Mouse (Mus musculus) Patski (cell line): ENCODE results near the gene Dnajc13. TPM values are rescaled to one million over a fixed set of nuclear protein-coding genes. Genes with fewer than 3 reads are reported as not detected.

Experiments used
- ATAC-seq: fragments of 100-300 bp; one replicate; pipeline ENCODE4 v1.8.0; 2021
- CTCF ChIA-PET: fragments of 350-600 bp; sonication (Branson Sonifier 250); formaldehyde crosslinking; loops from one replicate; lab custom pipeline; 2022; ENCODE audit warnings: inconsistent platforms; lab: Charles Lee
- POLR2A ChIA-PET: fragments of 350-600 bp; sonication (Branson Sonifier 250); formaldehyde crosslinking; loops from one replicate; lab custom pipeline; 2022; ENCODE audit warnings: antibody characterized with exemption, inconsistent platforms; lab: Charles Lee
- DNase-seq: peaks from one replicate; pipeline ENCODE4 v3.0.0-alpha.2; 2011; ENCODE audit warnings: low read depth, low spot score
- H3K27me3 ChIP-seq: fragments of 371-371 bp; one replicate; pipeline ENCODE4 v1.5.1; 2021
- CTCF ChIP-seq: fragments of 100-300 bp; IDR thresholded peaks from one replicate; pipeline ENCODE4 v1.5.1; 2021
- in situ Hi-C: fragments of 300-500 bp; cut with MboI; formaldehyde crosslinking; loops from 3 replicates; pipeline ENCODE4 v1.11.1; 2018; ENCODE audit warnings: low pct_unique_long_range_greater_than_20kb, mixed read lengths
- polyA plus RNA-seq: library from polyadenylated mRNA; unstranded; gene quantifications from one replicate; pipeline ENCODE4 v1.2.3, GENCODE M21; 2021

Gene Dnajc13
- polyA plus RNA-seq, 1 experiment from 2014 or later = 64.2 TPM

DNA sequence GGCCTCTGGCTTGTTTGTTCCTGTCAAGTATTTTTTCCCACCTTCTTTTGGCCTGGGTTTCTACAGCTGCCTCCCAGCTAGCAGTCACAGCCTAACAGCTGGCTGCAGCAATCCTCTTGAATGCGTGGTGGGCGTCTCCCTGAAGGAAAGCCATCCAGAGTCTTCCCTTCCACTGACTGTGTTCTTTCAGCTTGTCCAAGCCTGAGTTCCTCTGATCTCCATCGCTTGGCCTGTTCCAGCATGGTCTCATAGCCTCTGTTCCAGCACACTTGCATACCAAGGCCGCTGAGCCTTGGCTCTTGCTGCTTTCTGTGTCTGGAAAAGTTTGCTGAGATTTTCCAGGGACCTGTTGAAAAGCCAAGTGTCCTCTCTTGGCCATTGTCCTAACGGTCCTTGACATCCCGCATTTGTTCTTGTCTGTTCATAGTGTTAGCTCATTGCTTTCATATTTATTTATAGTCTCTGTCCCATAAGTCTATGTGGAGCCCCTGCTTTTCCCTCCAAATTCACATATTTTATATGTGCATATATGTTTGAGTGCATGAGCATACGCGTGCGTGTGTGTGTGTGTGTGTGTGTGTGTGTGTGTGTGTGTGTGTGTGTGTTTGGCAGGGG, 132.5 kb downstream of the Dnajc13 start:
- ChIA-PET CTCF (interaction anchor here (1.0 to 2.0 kb wide), 2 partner anchors 14 to 54 kb away, joined by 5 to 6 read pairs; no protein-coding TSS in a partner anchor), POLR2A (interaction anchor here (1.0 kb wide), 1 partner anchor 41 kb away, joined by 6 read pairs; no protein-coding TSS in a partner anchor)
- DNase-seq (no peak), ATAC-seq (no peak)
- no peak for TF ChIP-seq CTCF
- H3K27me3 ChIP-seq = no peaks in the 10 kb centered on the region
- in situ Hi-C loops = no loop called here

DNA sequence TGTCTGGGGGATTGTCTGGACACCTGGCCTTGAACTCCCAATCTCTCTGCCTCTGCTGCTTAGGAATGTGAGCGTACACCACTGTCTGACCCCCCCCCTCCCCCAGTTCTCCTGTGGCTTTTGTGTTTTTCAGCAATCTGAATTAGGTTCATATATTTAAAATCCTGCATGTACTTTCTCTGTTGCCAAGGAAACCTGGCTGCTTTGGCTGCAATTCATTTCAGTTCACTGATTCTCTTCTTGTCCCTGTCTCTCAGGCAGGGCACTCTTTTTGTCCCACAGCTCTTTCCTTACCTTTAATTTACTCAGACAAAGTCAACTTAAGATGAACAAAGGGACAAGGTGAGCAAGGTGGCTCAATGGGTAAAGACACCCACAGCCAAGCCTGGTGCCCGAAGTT, 134.6 kb downstream of the Dnajc13 start:
- TF ChIP-seq CTCF = no peak
- H3K27me3 ChIP-seq = no peaks in the 10 kb centered on the region
- DNase-seq (no peak), ATAC-seq (no peak)
- ChIA-PET POLR2A (no interaction called here), CTCF (interaction anchor here (0.6 to 1.1 kb wide), 2 partner anchors 9 to 32 kb away, joined by 3 read pairs; no protein-coding TSS in a partner anchor)
- in situ Hi-C loops = no loop called here

DNA sequence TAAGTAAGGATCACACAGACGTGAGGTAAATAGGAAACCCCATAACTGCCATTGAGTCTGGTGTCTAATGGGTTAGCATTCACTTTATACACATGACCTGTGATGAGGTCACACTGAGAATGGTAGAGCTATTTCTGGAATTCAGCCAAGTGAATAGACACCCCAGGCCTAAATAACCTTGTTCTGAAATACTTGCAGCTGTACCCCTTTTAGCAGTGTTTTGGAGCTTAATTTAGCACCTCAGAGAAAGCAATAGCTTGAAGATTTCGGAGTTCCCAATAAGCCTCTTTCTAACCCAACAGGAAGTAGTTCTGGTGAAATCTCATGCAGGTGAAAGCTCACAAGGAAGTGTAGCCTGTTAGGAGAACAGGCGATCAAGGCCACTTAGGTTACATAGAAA, 135.9 kb downstream of the Dnajc13 start, which contains the start of gene Ackr4:
TSS of gene Ackr4 (minus strand) at position 101 of the 400 bp plus-strand sequence.
- ChIA-PET CTCF (interaction anchor here (1.5 kb wide), 1 partner anchor 13 kb away, joined by 4 read pairs; no protein-coding TSS in a partner anchor), POLR2A (interaction anchor here (0.8 to 0.9 kb wide), 2 partner anchors 24 to 82 kb away, joined by 3 to 4 read pairs; no protein-coding TSS in a partner anchor)
- H3K27me3 ChIP-seq = no peaks in the 10 kb centered on the region
- ATAC-seq (no peak), DNase-seq (no peak)
- TF ChIP-seq CTCF = no peak
- in situ Hi-C loops = no loop called here

DNA sequence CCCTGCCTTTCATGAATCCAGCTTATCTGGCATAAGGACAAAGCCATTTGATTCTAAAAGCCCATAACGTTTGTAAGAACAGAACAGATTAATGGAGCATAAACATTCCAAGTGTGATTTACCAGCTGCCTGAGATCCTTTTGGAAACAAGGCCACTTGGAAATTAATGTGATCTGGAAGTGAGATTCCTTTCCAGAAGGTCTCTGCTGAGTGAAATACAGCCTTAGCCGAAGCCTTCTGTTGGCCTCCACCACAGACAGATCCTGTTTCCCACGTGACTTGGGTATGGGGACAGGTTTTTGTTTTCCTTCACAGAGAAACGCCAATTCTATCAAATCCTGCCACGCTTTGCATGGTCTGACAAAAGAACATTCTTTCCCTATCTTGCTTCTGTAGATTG, 139.1 kb downstream of the Dnajc13 start:
- POLR2A ChIA-PET = no interaction called here
- TF ChIP-seq CTCF = no peak
- CTCF ChIA-PET = interaction anchor here (1.0 kb wide), 1 partner anchor 16 kb away, joined by 3 read pairs; no protein-coding TSS in a partner anchor
- in situ Hi-C loops = no loop called here
- peak; percentile 19 for DNase-seq
- no peak for ATAC-seq
- H3K27me3 ChIP-seq = no peaks in the 10 kb centered on the region

DNA sequence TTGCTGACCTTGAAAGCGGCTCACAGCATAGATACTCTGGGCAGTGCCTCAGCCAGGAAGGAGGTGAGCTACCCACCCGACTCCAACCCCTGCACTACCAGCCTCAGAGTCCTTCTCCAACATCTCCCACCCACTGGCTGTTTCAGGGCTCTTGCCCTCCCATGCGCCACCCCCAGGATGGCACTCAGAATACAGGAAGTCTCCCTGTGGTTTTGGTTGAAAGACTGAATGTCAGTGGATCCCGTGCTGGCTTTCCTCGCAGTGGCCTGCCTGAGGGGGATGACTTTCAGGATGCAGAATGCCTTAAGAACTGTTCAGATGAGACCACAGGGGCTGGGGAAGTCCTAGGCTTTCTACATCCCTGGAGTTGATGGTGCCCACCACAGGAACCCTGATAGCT, 139.6 kb downstream of the Dnajc13 start:
- in situ Hi-C loops = no loop called here
- POLR2A ChIA-PET = interaction anchor here (0.6 kb wide), 1 partner anchor 22 kb away, joined by 3 read pairs; no protein-coding TSS in a partner anchor
- no peak for DNase-seq

DNA sequence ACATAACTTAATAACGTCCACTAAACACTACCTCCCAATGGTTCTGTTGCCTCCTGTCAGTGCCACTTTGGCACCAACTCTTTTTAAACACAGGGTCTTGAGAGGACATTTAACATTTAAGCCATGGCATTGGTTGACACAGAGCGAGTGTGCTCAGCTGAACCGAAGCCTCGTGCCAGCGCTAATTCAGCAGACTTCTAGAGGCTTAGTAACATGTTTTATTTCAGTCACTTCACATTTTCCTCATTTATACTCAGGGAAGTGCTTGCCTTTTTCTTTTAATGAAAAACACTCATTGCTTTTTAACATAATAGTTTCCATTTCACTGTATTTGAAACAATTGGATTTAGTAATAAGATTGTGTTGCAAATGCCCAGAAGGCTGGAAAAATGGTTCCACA, 153.6 kb downstream of the Dnajc13 start:
- ChIA-PET POLR2A (no interaction called here), CTCF (interaction anchor here (1.6 kb wide), 1 partner anchor 23 kb away, joined by 3 read pairs; no protein-coding TSS in a partner anchor)
- H3K27me3 ChIP-seq = no peaks in the 10 kb centered on the region
- no peak for DNase-seq
- in situ Hi-C loops = no loop called here
- no peak for ATAC-seq
- no peak for TF ChIP-seq CTCF

More for the DNA sequence above, 139.6 kb downstream of the Dnajc13 start:
- CTCF ChIA-PET = interaction anchor here (1.0 to 1.1 kb wide), 2 partner anchors 17 to 30 kb away, joined by 3 read pairs; no protein-coding TSS in a partner anchor
- no peak for TF ChIP-seq CTCF
- ATAC-seq = no peak
- no peaks in the 10 kb centered on the region for H3K27me3 ChIP-seq

DNA sequence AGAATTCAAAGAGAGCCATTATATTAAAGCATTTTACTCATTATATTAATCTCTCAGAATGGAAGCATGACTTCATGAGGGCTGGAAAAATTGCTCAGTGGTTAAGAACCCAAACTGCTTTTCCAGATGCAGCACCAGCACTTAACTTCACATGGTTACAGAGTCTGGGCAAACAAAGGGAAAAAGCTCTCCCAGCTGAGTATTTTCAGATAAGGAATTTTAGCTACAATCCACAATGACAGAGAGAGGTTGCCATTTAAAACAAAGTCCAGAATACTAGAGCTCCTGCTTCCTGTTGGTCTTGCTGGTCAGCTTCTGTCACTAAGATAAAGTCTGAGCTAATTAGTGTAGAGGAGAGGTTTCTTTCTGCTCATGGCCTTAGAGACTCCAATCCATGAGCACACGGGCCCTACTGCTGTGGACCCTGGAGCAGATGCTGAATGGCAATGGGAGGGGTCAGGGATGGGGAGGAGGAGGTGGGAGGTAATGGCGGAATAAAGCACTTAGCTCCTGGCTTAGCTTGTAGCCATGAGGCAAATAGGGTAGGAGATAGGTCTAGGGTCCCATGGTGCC, 154.1 kb downstream of the Dnajc13 start:
- ATAC-seq = no peak
- ChIA-PET CTCF (interaction anchor here (1.6 kb wide), 1 partner anchor 22 kb away, joined by 3 read pairs; no protein-coding TSS in a partner anchor), POLR2A (no interaction called here)
- TF ChIP-seq CTCF = no peak
- H3K27me3 ChIP-seq = no peaks in the 10 kb centered on the region
- no peak for DNase-seq
- in situ Hi-C loops = no loop called here

DNA sequence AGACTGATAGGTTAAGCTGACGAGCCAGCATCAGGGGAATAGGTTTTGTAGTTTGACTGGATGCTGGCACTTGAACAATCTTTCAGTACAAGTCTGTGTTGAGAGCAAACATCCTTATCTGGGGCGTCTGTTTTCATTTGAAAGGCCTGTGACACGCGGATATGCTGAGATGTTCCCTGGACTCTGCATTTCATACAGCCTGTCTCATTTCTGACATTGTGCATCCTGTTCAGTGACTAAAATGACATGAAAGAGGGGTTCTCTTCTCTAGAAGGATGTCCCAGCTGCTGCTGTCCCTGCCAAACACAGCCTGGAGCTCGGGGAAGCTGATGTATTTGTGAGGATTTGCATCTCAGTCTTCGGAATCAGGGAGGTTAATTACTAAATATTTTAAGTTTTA, 155.2 kb downstream of the Dnajc13 start:
- ATAC-seq = no peak
- POLR2A ChIA-PET = no interaction called here
- no peak for TF ChIP-seq CTCF
- H3K27me3 ChIP-seq = no peaks in the 10 kb centered on the region
- CTCF ChIA-PET = interaction anchor here (1.6 kb wide), 1 partner anchor 21 kb away, joined by 3 read pairs; no protein-coding TSS in a partner anchor
- in situ Hi-C loops = no loop called here
- no peak for DNase-seq

DNA sequence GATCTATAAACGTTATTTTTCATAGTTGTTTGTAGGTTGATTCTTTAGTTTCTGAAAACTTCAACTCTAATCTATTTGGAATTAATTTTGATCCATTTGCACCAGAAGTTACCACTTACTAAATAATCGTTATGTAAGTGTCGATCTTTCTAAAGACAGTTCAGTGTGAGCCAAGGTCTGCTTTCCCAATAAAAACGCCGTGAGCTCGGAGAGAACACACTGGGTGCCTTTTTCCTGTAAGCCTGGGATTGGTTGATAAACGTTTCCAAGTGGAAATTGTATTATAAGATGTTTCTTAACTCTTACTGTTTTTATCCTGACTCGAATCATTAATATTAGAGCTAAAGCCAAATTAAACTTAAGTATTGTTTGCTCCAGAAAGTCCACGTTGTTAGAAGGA, 155.8 kb downstream of the Dnajc13 start:
- TF ChIP-seq CTCF = no peak
- in situ Hi-C loops = no loop called here

DNA sequence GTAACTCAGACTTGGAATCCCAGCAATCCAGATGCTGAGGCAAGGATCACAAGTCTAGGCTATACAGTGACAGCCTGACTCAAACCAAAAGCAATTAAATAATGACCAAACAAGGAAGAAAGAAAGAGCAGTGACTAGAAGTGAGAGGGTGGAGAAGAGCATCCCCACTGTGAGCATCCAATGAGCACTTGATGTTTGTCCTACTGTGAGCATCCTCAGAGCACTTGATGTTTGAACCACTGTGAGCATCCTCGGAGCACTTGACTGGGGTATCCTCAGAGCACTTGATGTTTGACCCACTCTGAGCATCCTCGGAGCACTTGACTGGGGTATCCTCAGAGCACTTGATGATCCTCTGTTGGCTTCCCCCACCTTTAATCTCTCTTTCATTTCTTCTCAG, 157.7 kb downstream of the Dnajc13 start:
- no peak for DNase-seq
- POLR2A ChIA-PET = no interaction called here
- H3K27me3 ChIP-seq = no peaks in the 10 kb centered on the region
- no peak for ATAC-seq
- no peak for TF ChIP-seq CTCF
- in situ Hi-C loops = no loop called here
- CTCF ChIA-PET = no interaction called here

More for the DNA sequence above, 155.8 kb downstream of the Dnajc13 start:
- ATAC-seq = no peak
- ChIA-PET POLR2A (no interaction called here), CTCF (no interaction called here)
- no peaks in the 10 kb centered on the region for H3K27me3 ChIP-seq
- no peak for DNase-seq

DNA sequence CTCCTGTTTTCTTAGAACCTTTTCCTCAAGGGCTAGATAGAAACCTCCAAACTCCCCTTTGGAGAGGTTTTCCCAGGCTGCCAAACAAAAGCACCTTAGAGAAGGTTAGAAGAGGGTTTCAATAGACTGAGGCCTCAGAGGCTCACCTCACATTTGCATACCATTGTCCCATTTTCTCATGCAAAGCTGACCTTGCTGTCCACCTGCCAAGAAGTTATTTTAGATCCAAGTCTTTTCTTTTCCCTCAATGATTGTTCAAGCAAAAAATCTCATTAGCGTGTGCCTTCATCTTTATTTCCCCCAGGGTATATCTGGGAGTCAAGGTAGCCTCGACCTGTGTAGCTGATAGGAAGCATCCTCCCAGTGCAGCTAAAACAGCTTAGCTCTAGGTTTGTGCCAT, 159.8 kb downstream of the Dnajc13 start:
- no peak for TF ChIP-seq CTCF
- DNase-seq (no peak), ATAC-seq (no peak)
- no peaks in the 10 kb centered on the region for H3K27me3 ChIP-seq
- CTCF ChIA-PET = interaction anchor here (1.5 kb wide), 1 partner anchor 10 kb away, joined by 3 read pairs; no protein-coding TSS in a partner anchor
- in situ Hi-C loops = no loop called here
- POLR2A ChIA-PET = no interaction called here
